Mouse (Mus musculus): Measurements from ENCODE around the gene Lgi2. TPM values are rescaled to one million over a fixed set of nuclear protein-coding genes. Genes with fewer than 3 reads are reported as not detected.

The Lgi2 gene
- polyA plus RNA-seq, 1 experiment from 2014 or later, result 0.41 TPM

DNA sequence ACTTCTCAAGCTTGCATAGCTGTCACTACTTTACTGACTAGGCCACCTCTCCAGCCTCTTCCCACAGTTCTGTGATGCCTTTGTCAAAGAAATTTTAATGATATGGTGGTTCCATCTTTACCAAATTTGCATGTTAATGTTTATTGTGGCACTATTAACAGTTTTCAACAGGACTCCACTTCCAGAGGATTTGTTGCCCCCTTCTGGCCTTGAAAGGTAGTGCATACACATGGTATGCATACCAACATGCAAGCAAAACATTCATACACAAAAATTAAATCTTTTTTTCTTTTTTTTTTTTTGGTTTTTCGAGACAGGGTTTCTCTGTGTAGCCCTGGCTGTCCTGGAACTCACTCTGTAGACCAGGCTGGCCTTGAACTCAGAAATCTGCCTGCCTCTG, 6.3 kb upstream of the Lgi2 start:
- Histone ChIP-seq H3K4me3 (replicated peaks) (no peak overlapping the region), H3K4me2 (no peak overlapping the region), H3K4me1 (replicated peaks) (no peaks in the 10 kb centered on the region), H3K36me3 (replicated peaks) (no peaks in the 10 kb centered on the region), H3K27ac (replicated peaks) (no peak overlapping the region), H3K9ac (no peak overlapping the region), H3K9me3 (replicated peaks) (no peaks in the 10 kb centered on the region), H3K27me3 (peaks cover 8% of the 10 kb centered on the region)
- WGBS (ENCODE audit: insufficient replicate concordance), result 5% methylated on average over 1 of the region's 1 CpGs
- ATAC-seq (ENCODE audit: insufficient read depth), result no peak

DNA sequence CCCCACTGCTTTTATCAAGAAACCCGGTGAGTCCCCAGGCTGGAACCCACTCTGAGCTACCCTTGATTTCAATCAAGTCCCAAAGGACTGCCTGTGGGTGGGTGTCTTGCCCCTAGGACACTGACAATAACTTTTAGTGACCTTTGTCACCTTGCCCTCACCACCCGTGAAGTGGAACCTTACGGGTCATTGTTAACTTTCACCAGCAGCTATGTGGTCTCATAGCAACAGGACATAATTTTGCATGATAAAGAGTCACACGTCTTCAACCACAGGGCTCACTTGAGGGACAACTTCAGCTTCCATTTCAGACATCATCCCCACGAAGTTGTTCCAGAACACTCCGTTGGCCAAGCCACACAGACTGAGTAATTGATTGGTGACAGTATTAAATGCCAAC, 4.5 kb upstream of the Lgi2 start:
- H3K27ac ChIP-seq (replicated peaks), result no peak overlapping the region
- no peak overlapping the region for H3K9ac ChIP-seq
- H3K4me1 ChIP-seq (replicated peaks), result no peaks in the 10 kb centered on the region
- no peak overlapping the region for H3K4me2 ChIP-seq
- no peaks in the 10 kb centered on the region for H3K9me3 ChIP-seq (replicated peaks)
- 48% methylated on average over 6 of the region's 6 CpGs for WGBS (ENCODE audit: insufficient replicate concordance)
- no peak overlapping the region for H3K4me3 ChIP-seq (replicated peaks)
- no peaks in the 10 kb centered on the region for H3K36me3 ChIP-seq (replicated peaks)
- peaks cover 26% of the 10 kb centered on the region for H3K27me3 ChIP-seq
- no peak for ATAC-seq (ENCODE audit: insufficient read depth)

DNA sequence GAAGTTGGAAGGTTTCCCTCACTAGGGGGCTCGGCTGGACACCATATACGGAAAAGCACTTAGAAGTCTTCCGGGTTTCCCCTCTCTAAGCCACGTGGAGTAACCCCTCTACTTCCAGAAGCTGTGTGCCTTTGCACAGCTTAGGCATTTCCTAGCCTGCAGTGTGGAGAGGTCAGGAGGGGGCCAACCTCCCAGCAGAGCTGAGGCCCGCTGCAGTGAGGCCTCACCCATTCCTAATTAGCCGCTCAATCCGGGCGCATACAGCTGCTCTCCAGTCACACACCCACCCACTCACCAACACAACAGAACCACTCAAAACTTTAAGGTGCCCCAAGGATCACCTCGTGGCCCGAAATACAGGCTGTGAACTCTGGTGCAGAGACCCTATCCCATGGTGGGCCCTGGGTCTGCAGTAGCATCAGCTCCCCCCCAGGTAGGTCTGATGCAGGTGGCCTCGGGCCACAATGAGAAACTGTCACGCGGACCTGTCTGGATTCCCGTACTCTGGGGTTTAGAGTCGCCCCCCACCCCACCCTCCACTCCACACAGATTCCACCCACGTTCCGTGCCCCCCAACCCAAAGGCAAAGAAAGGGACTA, 949 bp downstream of the Lgi2 start:
- WGBS (ENCODE audit: insufficient replicate concordance), result 8% methylated on average over 17 of the region's 17 CpGs
- H3K4me3 ChIP-seq (replicated peaks), result peak overlapping the region; percentile 45; the same call in 1 of the 2 replicates
- H3K27me3 ChIP-seq, result peaks cover 49% of the 10 kb centered on the region
- no peak for ATAC-seq (ENCODE audit: insufficient read depth)
- H3K27ac ChIP-seq (replicated peaks), result no peak overlapping the region
- peak overlapping the region; percentile 66 for H3K4me2 ChIP-seq
- H3K9me3 ChIP-seq (replicated peaks), result no peaks in the 10 kb centered on the region
- H3K36me3 ChIP-seq (replicated peaks), result no peaks in the 10 kb centered on the region
- no peak overlapping the region for H3K9ac ChIP-seq
- no peaks in the 10 kb centered on the region for H3K4me1 ChIP-seq (replicated peaks)

DNA sequence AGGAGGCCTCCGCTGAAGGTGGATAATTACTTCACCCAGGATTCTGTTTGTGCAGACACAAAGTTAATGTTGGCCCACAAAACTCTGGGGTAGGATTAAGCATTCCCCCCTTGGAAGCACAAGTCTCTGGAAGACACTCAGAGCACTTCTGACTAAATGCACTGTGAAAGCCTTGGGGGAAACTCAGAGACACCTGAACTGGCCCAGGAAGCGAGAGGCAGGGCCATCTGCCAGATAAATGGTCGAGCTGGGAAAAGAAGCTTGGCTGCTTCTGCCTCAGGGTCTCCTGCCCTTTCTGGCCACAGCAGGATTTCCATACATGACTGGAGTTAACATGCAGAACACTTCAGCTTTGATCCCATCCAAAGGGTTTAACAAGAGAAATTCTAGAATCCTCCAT, 1.9 kb downstream of the Lgi2 start:
- no peak overlapping the region for H3K27ac ChIP-seq (replicated peaks)
- H3K9ac ChIP-seq, result no peak overlapping the region
- 46% methylated on average over 3 of the region's 3 CpGs for WGBS (ENCODE audit: insufficient replicate concordance)
- no peak overlapping the region for H3K4me2 ChIP-seq
- H3K9me3 ChIP-seq (replicated peaks), result no peaks in the 10 kb centered on the region
- H3K36me3 ChIP-seq (replicated peaks), result no peaks in the 10 kb centered on the region
- H3K4me3 ChIP-seq (replicated peaks), result no peak overlapping the region
- no peaks in the 10 kb centered on the region for H3K4me1 ChIP-seq (replicated peaks)
- peaks cover 49% of the 10 kb centered on the region for H3K27me3 ChIP-seq
- ATAC-seq (ENCODE audit: insufficient read depth), result no peak

DNA sequence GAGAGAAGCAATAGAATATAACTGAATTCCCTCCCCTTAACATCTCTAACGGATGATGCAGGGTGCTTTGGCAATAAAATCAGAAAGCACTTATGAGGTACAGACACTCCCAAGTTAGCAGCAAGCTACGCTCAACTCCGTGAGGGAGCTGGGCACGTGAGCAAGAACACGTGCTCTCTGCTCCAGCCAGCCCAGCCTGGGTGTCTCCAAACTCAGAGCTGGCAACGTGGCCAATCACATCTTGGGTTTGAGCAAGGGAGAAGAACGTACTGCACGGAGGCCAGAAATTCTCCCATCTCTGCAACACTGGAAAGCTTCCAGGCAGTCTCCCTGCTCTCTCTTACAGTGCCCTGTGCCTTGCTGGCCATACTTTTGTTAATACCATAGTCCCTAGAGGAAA, 6.0 kb downstream of the Lgi2 start:
- H3K36me3 ChIP-seq (replicated peaks), result no peaks in the 10 kb centered on the region
- no peaks in the 10 kb centered on the region for H3K9me3 ChIP-seq (replicated peaks)
- H3K9ac ChIP-seq, result no peak overlapping the region
- H3K4me3 ChIP-seq (replicated peaks), result no peak overlapping the region
- ATAC-seq (ENCODE audit: insufficient read depth), result no peak
- no peak overlapping the region for H3K4me2 ChIP-seq
- H3K27me3 ChIP-seq, result peaks cover 18% of the 10 kb centered on the region
- WGBS (ENCODE audit: insufficient replicate concordance), result 61% methylated on average over 8 of the region's 8 CpGs
- H3K4me1 ChIP-seq (replicated peaks), result no peaks in the 10 kb centered on the region
- no peak overlapping the region for H3K27ac ChIP-seq (replicated peaks)

DNA sequence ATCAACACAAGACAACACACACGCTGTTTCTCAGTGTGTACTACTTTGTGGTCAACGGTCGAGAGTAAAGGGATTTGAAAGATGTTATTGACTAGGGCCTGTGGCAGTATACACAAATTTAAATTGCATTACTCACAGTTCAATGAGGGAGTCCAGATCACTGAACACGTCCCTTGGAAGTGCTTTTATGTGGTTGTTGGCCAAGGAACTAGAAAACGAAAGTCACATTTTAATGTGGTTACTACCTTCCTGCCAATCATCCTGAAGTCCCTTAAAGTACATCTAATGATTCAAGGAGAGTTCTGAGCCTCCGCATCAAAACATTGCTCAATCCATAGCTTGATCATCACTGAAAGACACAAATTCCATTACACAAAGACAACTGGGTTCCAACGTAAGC, 10.7 kb downstream of the Lgi2 start:
- no peak overlapping the region for H3K4me2 ChIP-seq
- ATAC-seq (ENCODE audit: insufficient read depth), result no peak
- H3K9me3 ChIP-seq (replicated peaks), result no peaks in the 10 kb centered on the region
- no peak overlapping the region for H3K27ac ChIP-seq (replicated peaks)
- H3K4me3 ChIP-seq (replicated peaks), result no peak overlapping the region
- H3K4me1 ChIP-seq (replicated peaks), result no peaks in the 10 kb centered on the region
- H3K36me3 ChIP-seq (replicated peaks), result no peaks in the 10 kb centered on the region
- no peaks in the 10 kb centered on the region for H3K27me3 ChIP-seq
- H3K9ac ChIP-seq, result no peak overlapping the region
- 55% methylated on average over 7 of the region's 7 CpGs for WGBS (ENCODE audit: insufficient replicate concordance)

DNA sequence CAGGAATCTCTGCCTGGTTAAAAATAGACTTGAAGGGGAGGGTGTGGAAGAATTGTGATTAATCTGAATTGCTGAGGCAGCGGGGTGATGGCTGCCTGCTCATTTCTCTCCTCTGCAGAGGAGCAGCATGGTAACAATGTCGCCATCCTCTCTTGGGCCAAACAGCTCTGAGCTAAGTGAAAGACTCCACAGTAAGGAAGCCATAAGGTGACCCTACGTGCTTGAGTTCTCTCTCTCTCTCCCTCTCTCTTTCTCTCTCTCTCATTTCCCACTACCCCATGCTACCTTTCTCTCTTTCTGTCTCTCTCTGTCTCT, 15.0 kb downstream of the Lgi2 start:
- no peak for ATAC-seq (ENCODE audit: insufficient read depth)
- Histone ChIP-seq H3K27me3 (no peaks in the 10 kb centered on the region), H3K4me1 (replicated peaks) (no peaks in the 10 kb centered on the region), H3K9ac (no peak overlapping the region), H3K9me3 (replicated peaks) (no peaks in the 10 kb centered on the region), H3K4me3 (replicated peaks) (no peak overlapping the region), H3K4me2 (no peak overlapping the region), H3K36me3 (replicated peaks) (no peaks in the 10 kb centered on the region), H3K27ac (replicated peaks) (no peak overlapping the region)
- 64% methylated on average over 3 of the region's 3 CpGs for WGBS (ENCODE audit: insufficient replicate concordance)

DNA sequence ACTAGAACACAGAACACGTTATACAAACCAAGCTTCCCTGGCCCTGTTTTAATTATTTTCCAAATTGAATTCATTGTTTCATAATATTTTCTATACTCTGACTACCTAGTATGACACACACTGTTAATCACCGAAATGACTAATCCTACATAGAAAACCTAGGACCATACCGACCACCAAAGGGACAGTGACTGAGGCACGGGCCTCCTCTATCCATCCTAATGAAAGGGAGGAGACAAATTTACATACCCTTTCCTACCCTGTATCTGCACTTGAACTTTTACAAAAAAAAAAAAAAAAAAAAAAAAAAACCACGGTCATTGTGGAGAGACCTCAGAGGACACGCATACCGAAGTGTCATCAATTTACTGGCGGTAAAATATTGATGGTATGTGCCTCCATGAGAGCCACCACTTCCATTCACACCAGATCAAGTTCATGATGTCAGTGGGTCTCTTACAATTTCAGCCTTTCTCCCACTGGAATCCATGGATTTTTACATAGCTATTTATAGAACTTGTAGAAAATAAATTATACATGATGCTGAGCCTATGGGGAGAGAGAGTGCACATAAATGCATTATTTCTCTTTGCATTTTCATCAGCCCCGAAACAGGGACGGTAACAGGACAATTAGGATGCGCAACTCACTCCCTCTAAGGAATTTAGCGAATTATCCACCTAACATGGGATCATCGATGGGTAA, 15.5 kb downstream of the Lgi2 start:
- H3K9ac ChIP-seq, result no peak overlapping the region
- no peaks in the 10 kb centered on the region for H3K36me3 ChIP-seq (replicated peaks)
- H3K4me3 ChIP-seq (replicated peaks), result no peak overlapping the region
- ATAC-seq (ENCODE audit: insufficient read depth), result no peak
- H3K27me3 ChIP-seq, result no peaks in the 10 kb centered on the region
- H3K4me1 ChIP-seq (replicated peaks), result no peaks in the 10 kb centered on the region
- H3K9me3 ChIP-seq (replicated peaks), result no peaks in the 10 kb centered on the region
- no peak overlapping the region for H3K27ac ChIP-seq (replicated peaks)
- no peak overlapping the region for H3K4me2 ChIP-seq
- 66% methylated on average over 13 of the region's 13 CpGs for WGBS (ENCODE audit: insufficient replicate concordance)

DNA sequence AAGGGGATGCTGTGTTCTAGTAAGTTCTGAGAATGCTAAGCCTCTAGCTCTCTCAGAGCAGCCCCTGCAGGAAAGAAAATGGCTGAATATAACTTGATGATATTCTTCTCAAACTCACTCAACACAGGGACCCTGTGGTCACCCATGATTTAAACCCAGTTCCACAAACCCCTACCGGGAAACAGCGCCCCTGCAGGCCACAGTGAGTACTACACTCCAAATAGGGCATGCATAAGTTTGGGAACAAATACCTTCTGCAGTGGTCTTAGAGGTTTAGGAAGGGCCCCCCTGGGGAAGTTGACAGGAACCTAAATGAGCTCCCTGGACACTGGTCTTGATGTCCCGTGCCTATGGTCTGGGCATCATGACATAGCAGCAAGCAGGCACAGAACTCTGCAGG, 19.3 kb downstream of the Lgi2 start:
- no peak for ATAC-seq (ENCODE audit: insufficient read depth)
- H3K4me2 ChIP-seq, result no peak overlapping the region
- no peak overlapping the region for H3K9ac ChIP-seq
- no peaks in the 10 kb centered on the region for H3K36me3 ChIP-seq (replicated peaks)
- 27% methylated on average over 3 of the region's 3 CpGs for WGBS (ENCODE audit: insufficient replicate concordance)
- no peaks in the 10 kb centered on the region for H3K9me3 ChIP-seq (replicated peaks)
- H3K4me3 ChIP-seq (replicated peaks), result no peak overlapping the region
- peaks cover 2% of the 10 kb centered on the region; the same call in 1 of the 2 replicates for H3K27me3 ChIP-seq
- H3K27ac ChIP-seq (replicated peaks), result no peak overlapping the region
- H3K4me1 ChIP-seq (replicated peaks), result no peaks in the 10 kb centered on the region

DNA sequence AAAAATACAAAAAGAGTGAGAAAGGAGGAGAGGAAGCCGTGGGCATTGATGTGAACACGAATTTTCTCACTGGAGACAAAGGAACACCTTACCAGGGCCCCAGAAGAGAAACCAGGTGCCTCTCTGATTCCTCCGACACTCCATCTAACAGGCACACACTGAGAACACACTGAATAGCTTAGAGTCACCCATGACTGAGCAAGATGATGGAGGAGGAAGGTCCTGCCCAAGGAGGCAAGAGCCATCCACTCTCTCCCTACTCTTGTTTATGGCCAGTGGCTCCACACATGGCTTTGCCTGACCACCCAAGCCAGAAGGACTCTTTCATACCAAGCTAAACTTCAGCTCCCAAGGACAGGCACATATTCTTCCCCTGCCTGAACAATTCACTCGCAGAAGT, 22.5 kb downstream of the Lgi2 start:
- H3K4me2 ChIP-seq, result no peak overlapping the region
- 55% methylated on average over 4 of the region's 4 CpGs for WGBS (ENCODE audit: insufficient replicate concordance)
- H3K36me3 ChIP-seq (replicated peaks), result no peaks in the 10 kb centered on the region
- H3K9ac ChIP-seq, result no peak overlapping the region
- no peaks in the 10 kb centered on the region; the same call in 1 of the 2 replicates for H3K4me1 ChIP-seq (replicated peaks)
- no peaks in the 10 kb centered on the region for H3K9me3 ChIP-seq (replicated peaks)
- peaks cover 2% of the 10 kb centered on the region; the same call in 1 of the 2 replicates for H3K27me3 ChIP-seq
- no peak for ATAC-seq (ENCODE audit: insufficient read depth)
- no peak overlapping the region for H3K4me3 ChIP-seq (replicated peaks)
- H3K27ac ChIP-seq (replicated peaks), result no peak overlapping the region

DNA sequence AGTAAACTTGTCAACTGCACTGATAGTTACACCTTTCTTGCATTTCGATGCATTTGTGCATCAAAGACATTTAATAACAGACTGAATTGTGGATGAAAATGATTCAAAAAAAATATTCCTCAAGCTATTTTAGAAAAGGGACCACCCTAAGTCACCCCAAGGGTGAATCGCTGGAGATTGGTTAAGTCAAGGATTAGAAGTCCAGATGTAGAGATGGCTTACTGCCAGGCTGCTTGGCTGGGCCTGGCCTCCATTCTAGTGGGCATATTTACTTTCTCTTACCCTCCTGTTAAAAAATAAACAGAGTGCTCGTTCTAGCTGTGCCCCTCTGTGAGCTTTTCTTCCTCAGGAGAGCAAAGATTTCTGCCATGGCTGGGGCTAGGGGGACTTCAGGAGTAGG, 26.1 kb downstream of the Lgi2 start:
- Histone ChIP-seq H3K27ac (replicated peaks) (no peak overlapping the region), H3K4me2 (no peak overlapping the region), H3K4me3 (replicated peaks) (no peak overlapping the region), H3K9me3 (replicated peaks) (no peaks in the 10 kb centered on the region), H3K9ac (no peak overlapping the region), H3K36me3 (replicated peaks) (no peaks in the 10 kb centered on the region), H3K27me3 (no peaks in the 10 kb centered on the region), H3K4me1 (replicated peaks) (no peaks in the 10 kb centered on the region; the same call in 1 of the 2 replicates)
- 43% methylated on average over 3 of the region's 3 CpGs for WGBS (ENCODE audit: insufficient replicate concordance)
- ATAC-seq (ENCODE audit: insufficient read depth), result no peak

DNA sequence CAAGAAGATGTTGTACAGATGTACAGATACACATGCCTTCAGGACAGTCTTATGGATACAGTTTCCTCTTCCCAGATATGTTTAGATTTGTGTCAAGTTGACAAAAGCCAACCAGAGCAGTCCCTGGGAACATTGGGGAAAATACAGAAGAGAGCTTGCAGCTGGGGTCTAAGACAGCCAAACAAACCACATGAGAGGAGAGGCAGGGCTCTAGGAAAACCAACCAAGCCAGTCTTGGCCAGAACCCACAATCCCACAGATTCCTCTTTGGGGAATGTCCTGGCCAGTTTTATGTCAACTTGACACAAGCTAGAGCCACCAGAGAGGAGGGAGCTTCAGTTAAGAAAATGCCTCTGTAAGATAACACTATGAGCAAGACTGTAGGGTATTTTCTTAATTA, 26.8 kb downstream of the Lgi2 start:
- H3K27ac ChIP-seq (replicated peaks), result no peak overlapping the region
- no peaks in the 10 kb centered on the region; the same call in 1 of the 2 replicates for H3K4me1 ChIP-seq (replicated peaks)
- no peak overlapping the region for H3K4me3 ChIP-seq (replicated peaks)
- no peaks in the 10 kb centered on the region for H3K27me3 ChIP-seq
- ATAC-seq (ENCODE audit: insufficient read depth), result no peak
- H3K9me3 ChIP-seq (replicated peaks), result no peaks in the 10 kb centered on the region
- no peaks in the 10 kb centered on the region for H3K36me3 ChIP-seq (replicated peaks)
- no peak overlapping the region for H3K4me2 ChIP-seq
- no peak overlapping the region for H3K9ac ChIP-seq
